Mouse (Mus musculus): ENCODE results near the gene Smpd2.

- TF ChIP-seq CTCF (IDR thresholded peaks at IDR 0.05; ENCODE audit: borderline replicate concordance, extremely low read depth, insufficient read depth, insufficient read length) (no peak), POLR2A (IDR thresholded peaks at IDR 0.05; ENCODE audit: borderline replicate concordance, extremely low read depth, insufficient read depth, insufficient read length, poor library complexity, severe bottlenecking) (no peak)
Observed at GRCm38 (mm10) chr10:41452791-41453190, 37.4 kb downstream of the Smpd2 start.
